Mouse (Mus musculus) hindbrain, embryonic 14.5 days (tissue): ENCODE data around the gene Ralgps1. TPM values are rescaled to one million over a fixed set of nuclear protein-coding genes. Genes with fewer than 3 reads are reported as not detected.

Experiments
- ATAC-seq: fragments of 200-750 bp; cut with Nextera tagmentation; 2 replicates; pipeline ENCODE4 v1.8.0; 2017; ENCODE audit warnings: moderate number of reproducible peaks, mild to moderate bottlenecking, moderate TSS enrichment, moderate library complexity; ENCODE audit not compliant: low FRiP score
- DNase-seq: peaks from one replicate; pipeline ENCODE4 v3.0.0-alpha.2; 2015; ENCODE audit warnings: low spot score
- H3K27ac ChIP-seq: fragments of 300-500 bp; sonication (generic); 2 replicates; pipeline ENCODE4 v1.5.1; 2014; ENCODE audit warnings: mild to moderate bottlenecking, moderate library complexity
- H3K27me3 ChIP-seq: fragments of 300-500 bp; sonication (generic); 2 replicates; pipeline ENCODE4 v1.6.1; 2014; ENCODE audit warnings: mild to moderate bottlenecking, low read length, mixed read lengths; ENCODE audit not compliant: control insufficient read depth, insufficient read depth
- H3K36me3 ChIP-seq: fragments of 300-500 bp; sonication (generic); replicated peaks from 2 replicates; pipeline ENCODE4 v1.6.1; 2014; ENCODE audit not compliant: control insufficient read depth, insufficient read depth
- H3K4me1 ChIP-seq: fragments of 300-500 bp; sonication (generic); replicated peaks from 2 replicates; pipeline ENCODE4 v1.6.1; 2014; ENCODE audit warnings: antibody characterized with exemption, low read length, mixed read lengths; ENCODE audit not compliant: control insufficient read depth, insufficient read depth
- H3K4me2 ChIP-seq: fragments of 300-500 bp; sonication (generic); replicated peaks from 2 replicates; pipeline ENCODE4 v1.6.1; 2014; ENCODE audit warnings: mild to moderate bottlenecking, moderate library complexity
- H3K4me3 ChIP-seq: fragments of 300-500 bp; sonication (generic); replicated peaks from 2 replicates; pipeline ENCODE4 v1.5.1; 2014; ENCODE audit warnings: mild to moderate bottlenecking, low read length
- H3K9ac ChIP-seq: fragments of 300-500 bp; sonication (generic); 2 replicates; pipeline ENCODE4 v1.6.1; 2014
- H3K9me3 ChIP-seq: fragments of 300-500 bp; sonication (generic); 2 replicates; pipeline ENCODE4 v1.6.1; 2016; ENCODE audit warnings: low read length; ENCODE audit not compliant: control insufficient read depth
- WGBS: fragments of 180-500 bp; shearing (Covaris S2); extraction: QIAGEN DNeasy Blood & Tissue Kit; methylation state at CpG from one replicate; pipeline ENCODE4 v1.1.7; 2014; 5-methylcytosine and 5-hydroxymethylcytosine counted together
- polyA plus RNA-seq: library from polyadenylated mRNA; unstranded; fragments of >200 nt; fragmentation: Nextera tagmentation; extraction: Ambion mirVana; gene quantifications from 2 replicates; pipeline ENCODE4 v1.2.1, GENCODE M21; 2014

Ralgps1 gene
- polyA plus RNA-seq, 1 experiment from 2014 or later: 57.0 TPM

- no peaks in the 10 kb centered on the region for H3K36me3 ChIP-seq
These were observed 181.3 kb downstream of the Ralgps1 start for GRCm38 (mm10) chr2:33189976-33190375.

DNA sequence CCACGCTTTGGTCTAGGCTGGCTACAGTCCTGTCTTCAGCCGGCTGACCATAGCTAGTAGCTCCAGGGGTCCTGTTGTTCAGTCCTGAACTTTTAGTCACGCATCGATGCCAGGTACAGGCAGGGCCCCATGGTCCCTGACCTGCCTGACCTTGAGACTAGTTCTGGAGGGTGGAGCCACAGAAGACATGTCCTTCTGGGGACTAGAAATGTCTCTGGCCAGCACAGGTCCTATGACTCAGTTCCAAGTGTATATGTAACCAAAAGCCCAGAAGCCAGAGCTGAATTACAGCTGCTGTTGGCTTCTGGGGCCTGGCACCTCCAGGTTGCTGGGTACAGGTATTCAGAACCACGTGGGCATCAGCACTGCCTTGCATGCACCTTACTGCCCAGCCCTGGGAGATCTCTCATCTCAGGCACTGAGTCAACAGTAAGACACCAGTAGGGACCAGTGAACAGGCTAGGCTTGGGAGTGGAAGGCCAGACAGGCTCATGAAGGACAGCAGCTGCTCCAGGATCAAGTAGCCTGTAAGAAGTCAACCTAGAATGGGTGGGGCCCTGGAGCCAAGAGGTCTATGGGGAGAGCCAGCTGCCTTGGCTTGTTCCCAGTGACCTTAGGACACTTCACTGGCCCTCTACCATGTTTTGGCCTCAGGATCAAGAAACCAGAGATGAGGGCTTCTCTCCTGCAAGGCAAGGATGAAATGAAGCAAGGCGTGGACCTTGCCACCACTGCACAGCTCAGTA is 182.2 kb downstream of the Ralgps1 start:
- Histone ChIP-seq H3K36me3 (no peaks in the 10 kb centered on the region), H3K4me1 (no peaks in the 10 kb centered on the region; the same call in 1 of the 2 replicates), H3K9me3 (no peaks in the 10 kb centered on the region), H3K4me2 (no peak overlapping the region), H3K27me3 (no peaks in the 10 kb centered on the region), H3K4me3 (no peak overlapping the region), H3K27ac (no peak overlapping the region), H3K9ac (no peak overlapping the region)
- ATAC-seq (no peak), DNase-seq (no peak)
- 75% methylated on average over 6 of the region's 6 CpGs for WGBS

More at GRCm38 (mm10) chr2:33189976-33190375, 181.3 kb downstream of the Ralgps1 start:
- Histone ChIP-seq H3K9ac (no peak overlapping the region), H3K27me3 (no peaks in the 10 kb centered on the region), H3K4me2 (no peak overlapping the region), H3K4me1 (no peaks in the 10 kb centered on the region; the same call in 1 of the 2 replicates), H3K9me3 (no peaks in the 10 kb centered on the region), H3K4me3 (no peak overlapping the region), H3K27ac (no peak overlapping the region)
- DNase-seq: no peak
- 72% methylated on average over 3 of the region's 3 CpGs for WGBS
- ATAC-seq: no peak

DNA sequence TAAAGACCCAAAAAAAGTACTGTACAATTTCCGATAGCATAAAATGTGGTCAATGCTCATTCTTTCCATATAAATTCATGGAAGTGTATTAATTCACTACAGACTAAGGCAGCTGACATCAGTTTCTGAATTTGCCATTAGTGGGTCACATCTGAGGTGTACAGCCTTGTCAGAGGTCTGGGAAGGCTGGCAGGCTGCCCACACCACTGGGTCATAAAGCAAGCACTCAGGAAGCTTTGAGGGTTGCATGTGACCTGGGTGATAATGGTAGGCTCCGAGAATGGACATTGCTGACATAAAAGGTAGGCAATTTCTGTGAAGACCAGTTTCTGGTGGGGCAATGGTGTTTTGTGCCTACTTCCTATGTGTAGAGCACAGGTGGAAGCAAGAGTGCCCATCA is 183.4 kb downstream of the Ralgps1 start:
- H3K27me3 ChIP-seq: no peaks in the 10 kb centered on the region
- H3K9me3 ChIP-seq: no peaks in the 10 kb centered on the region
- no peak overlapping the region for H3K27ac ChIP-seq
- no peaks in the 10 kb centered on the region; the same call in 1 of the 2 replicates for H3K4me1 ChIP-seq
- no peak overlapping the region for H3K4me2 ChIP-seq
- ATAC-seq (no peak), DNase-seq (no peak)
- 84% methylated on average over 2 of the region's 2 CpGs for WGBS
- no peaks in the 10 kb centered on the region for H3K36me3 ChIP-seq
- H3K9ac ChIP-seq: no peak overlapping the region
- H3K4me3 ChIP-seq: no peak overlapping the region

- DNase-seq (no peak), ATAC-seq (no peak)
- H3K9ac ChIP-seq: no peak overlapping the region
- H3K27ac ChIP-seq: no peak overlapping the region
- 76% methylated on average over 7 of the region's 7 CpGs for WGBS
- no peak overlapping the region for H3K4me3 ChIP-seq
- H3K27me3 ChIP-seq: no peaks in the 10 kb centered on the region
- no peaks in the 10 kb centered on the region for H3K36me3 ChIP-seq
- H3K4me2 ChIP-seq: no peak overlapping the region
- no peaks in the 10 kb centered on the region for H3K9me3 ChIP-seq
- H3K4me1 ChIP-seq: no peaks in the 10 kb centered on the region; the same call in 1 of the 2 replicates
These were observed 184.8 kb downstream of the Ralgps1 start for GRCm38 (mm10) chr2:33186505-33186904.

DNA sequence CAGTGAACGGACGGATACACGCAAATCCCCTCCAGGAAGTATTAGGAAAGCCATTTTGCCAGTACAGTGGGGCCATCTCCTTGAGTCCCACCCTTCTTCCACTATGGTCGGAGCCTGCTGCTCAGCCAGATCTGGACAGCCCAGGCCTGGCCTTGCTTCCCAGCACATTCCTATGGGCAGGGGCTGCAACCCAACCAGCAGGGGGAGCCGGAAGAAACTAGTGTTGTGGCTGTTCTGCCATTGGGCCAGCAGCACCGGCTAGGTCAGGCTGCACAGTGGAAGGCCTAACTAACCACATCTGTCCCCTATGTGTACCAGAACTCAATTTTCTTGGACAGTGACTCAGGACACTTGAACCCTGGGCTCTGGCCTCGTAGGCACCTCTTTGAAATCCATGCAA is 186.0 kb downstream of the Ralgps1 start:
- Histone ChIP-seq H3K9ac (no peak overlapping the region), H3K27ac (no peak overlapping the region), H3K4me2 (no peak overlapping the region), H3K36me3 (no peaks in the 10 kb centered on the region), H3K4me3 (no peak overlapping the region), H3K4me1 (peaks cover 1% of the 10 kb centered on the region), H3K9me3 (no peaks in the 10 kb centered on the region), H3K27me3 (no peaks in the 10 kb centered on the region)
- ATAC-seq: no peak
- DNase-seq: no peak
- WGBS: 77% methylated on average over 7 of the region's 7 CpGs

GRCm38 (mm10) chr2:33184641-33185040 is 186.6 kb downstream of the Ralgps1 start:
- 89% methylated on average over 10 of the region's 10 CpGs for WGBS
- H3K27me3 ChIP-seq: no peaks in the 10 kb centered on the region
- ATAC-seq (no peak), DNase-seq (no peak)
- peaks cover 8% of the 10 kb centered on the region for H3K4me1 ChIP-seq
- no peak overlapping the region for H3K9ac ChIP-seq
- no peaks in the 10 kb centered on the region for H3K36me3 ChIP-seq
- no peak overlapping the region for H3K4me2 ChIP-seq
- no peaks in the 10 kb centered on the region for H3K9me3 ChIP-seq
- H3K27ac ChIP-seq: no peak overlapping the region
- no peak overlapping the region for H3K4me3 ChIP-seq

GRCm38 (mm10) chr2:33183321-33183720 is 188.0 kb downstream of the Ralgps1 start:
- Histone ChIP-seq H3K4me1 (peaks cover 21% of the 10 kb centered on the region), H3K27ac (no peak overlapping the region), H3K9ac (no peak overlapping the region), H3K4me3 (no peak overlapping the region), H3K9me3 (no peaks in the 10 kb centered on the region), H3K4me2 (no peak overlapping the region), H3K36me3 (no peaks in the 10 kb centered on the region), H3K27me3 (no peaks in the 10 kb centered on the region)
- no peak for DNase-seq
- 95% methylated on average over 7 of the region's 7 CpGs for WGBS
- ATAC-seq: no peak

- no peaks in the 10 kb centered on the region for H3K36me3 ChIP-seq
- H3K9ac ChIP-seq: no peak overlapping the region
- H3K27me3 ChIP-seq: no peaks in the 10 kb centered on the region
- no peaks in the 10 kb centered on the region for H3K9me3 ChIP-seq
- ATAC-seq: 0 out of 2 replicates have a peak, but pooled peaks have one; percentile 15
- DNase-seq: no peak
- no peak overlapping the region for H3K4me3 ChIP-seq
- WGBS: 42% methylated on average over 16 of the region's 16 CpGs
- H3K4me1 ChIP-seq: peaks cover 24% of the 10 kb centered on the region
- no peak overlapping the region for H3K27ac ChIP-seq
- H3K4me2 ChIP-seq: no peak overlapping the region
These were observed 191.2 kb downstream of the Ralgps1 start for GRCm38 (mm10) chr2:33179930-33180630.

- H3K9ac ChIP-seq: peak overlapping the region; percentile 30; the same call in 1 of the 2 replicates
- DNase-seq (no peak), ATAC-seq (0 out of 2 replicates have a peak, but pooled peaks have one; percentile 11)
- no peaks in the 10 kb centered on the region for H3K9me3 ChIP-seq
- WGBS: 40% methylated on average over 14 of the region's 14 CpGs
- peak overlapping the region; percentile 21 for H3K27ac ChIP-seq
- no peaks in the 10 kb centered on the region; the same call in 1 of the 2 replicates for H3K36me3 ChIP-seq
- H3K27me3 ChIP-seq: no peaks in the 10 kb centered on the region
- H3K4me2 ChIP-seq: no peak overlapping the region
- no peak overlapping the region for H3K4me3 ChIP-seq
- H3K4me1 ChIP-seq: peaks cover 24% of the 10 kb centered on the region
These were observed 191.9 kb downstream of the Ralgps1 start for GRCm38 (mm10) chr2:33179171-33179929.
